Mouse (Mus musculus) ZHBTc4 (cell line): ENCODE measurements around the gene Ankrd28.
"Not testable (repeated sequence)": the region's sequence is repeated elsewhere in the genome, so short reads cannot be mapped to it uniquely, and the experiment has no call there.

Experiments
- DNase-seq: peaks from one replicate; pipeline ENCODE4 v3.0.0-alpha.2; 2011; ENCODE audit warnings: low read depth, low spot score

Gene Ankrd28

DNA sequence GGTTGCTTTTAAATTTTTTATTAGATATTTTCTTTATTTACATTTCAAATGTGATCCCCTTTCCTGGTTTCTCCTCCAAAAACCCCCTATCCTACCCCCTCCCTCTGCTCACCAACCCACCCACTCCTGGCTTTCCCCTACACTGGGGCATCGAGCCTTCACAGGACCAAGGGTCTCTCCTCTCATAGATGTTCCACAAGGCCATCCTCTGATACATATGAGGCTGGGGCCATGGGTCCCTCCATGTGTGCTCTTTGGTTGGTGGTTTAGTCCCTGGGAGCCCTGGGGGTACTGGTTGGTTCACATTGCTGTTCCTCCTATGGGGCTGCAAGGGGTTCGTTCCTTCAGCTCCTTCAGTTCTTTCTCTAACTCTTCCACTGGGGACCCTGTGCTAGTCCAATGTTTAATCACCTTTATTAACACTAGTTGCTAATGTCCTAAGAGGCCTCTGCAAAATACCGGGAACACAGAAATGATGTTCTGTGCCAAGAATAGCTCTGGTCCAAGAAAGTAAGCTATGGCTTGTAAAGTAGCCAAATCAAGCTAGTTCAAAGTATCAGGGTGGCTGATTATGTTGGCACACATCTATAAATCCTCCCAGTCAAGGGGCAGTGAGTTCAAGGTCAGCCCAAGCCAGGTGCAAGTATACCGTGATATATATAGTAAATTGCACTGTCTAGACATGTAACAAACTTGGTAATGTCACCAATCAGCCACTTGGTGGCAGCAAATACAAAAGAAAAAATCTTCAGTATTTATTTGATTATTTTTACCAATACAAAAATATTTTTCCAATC, 36.3 kb downstream of the Ankrd28 start:
- DNase-seq: peak; percentile 35

DNA sequence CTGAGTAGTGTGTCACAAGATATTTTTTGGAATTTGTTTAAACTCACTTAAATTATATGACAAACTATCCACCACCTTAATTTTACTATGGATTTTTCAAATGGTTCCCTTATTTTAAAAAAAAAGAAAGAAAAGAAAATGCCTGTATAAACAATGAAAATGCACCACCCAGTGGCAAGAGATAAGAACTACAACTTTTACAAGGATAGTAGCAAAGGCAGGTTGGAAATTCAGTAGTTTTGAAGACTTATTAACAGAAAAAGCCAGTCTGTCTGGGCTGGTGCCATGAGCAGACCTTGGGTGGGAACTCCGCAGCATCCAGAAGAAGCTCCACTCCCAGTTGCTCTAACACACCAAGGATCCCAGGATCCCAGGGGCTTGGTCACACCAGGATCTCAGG, 39.7 kb downstream of the Ankrd28 start:
- peak; percentile 48 for DNase-seq

DNA sequence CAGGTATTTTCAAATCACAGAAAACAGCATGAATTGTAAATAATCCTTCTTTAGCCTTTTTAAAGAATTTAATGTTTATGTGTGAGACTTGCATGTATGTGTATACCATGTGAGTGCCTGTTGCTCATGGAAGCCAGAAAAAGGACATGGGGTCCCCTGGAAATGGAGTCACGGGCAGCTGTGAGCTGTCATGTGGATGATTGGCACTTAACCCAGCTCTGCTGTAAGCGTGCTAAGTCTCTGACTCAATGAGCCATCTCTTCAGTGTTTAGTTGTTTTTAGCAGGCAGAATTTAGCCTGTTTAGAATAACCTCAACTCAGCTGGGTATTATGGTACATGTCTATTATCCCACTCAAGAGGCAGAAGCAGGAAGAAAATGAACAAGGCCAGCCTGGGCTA, 43.5 kb downstream of the Ankrd28 start:
- DNase-seq: no peak

- DNase-seq: no peak
Measured at GRCm38 (mm10) chr14:31785681-31786080, 44.8 kb downstream of the Ankrd28 start.

- no peak for DNase-seq
Measured at GRCm38 (mm10) chr14:31784975-31785374, 45.5 kb downstream of the Ankrd28 start.

- DNase-seq: peak; percentile 17
Measured at GRCm38 (mm10) chr14:31781309-31782049, 49.0 kb downstream of the Ankrd28 start.

DNA sequence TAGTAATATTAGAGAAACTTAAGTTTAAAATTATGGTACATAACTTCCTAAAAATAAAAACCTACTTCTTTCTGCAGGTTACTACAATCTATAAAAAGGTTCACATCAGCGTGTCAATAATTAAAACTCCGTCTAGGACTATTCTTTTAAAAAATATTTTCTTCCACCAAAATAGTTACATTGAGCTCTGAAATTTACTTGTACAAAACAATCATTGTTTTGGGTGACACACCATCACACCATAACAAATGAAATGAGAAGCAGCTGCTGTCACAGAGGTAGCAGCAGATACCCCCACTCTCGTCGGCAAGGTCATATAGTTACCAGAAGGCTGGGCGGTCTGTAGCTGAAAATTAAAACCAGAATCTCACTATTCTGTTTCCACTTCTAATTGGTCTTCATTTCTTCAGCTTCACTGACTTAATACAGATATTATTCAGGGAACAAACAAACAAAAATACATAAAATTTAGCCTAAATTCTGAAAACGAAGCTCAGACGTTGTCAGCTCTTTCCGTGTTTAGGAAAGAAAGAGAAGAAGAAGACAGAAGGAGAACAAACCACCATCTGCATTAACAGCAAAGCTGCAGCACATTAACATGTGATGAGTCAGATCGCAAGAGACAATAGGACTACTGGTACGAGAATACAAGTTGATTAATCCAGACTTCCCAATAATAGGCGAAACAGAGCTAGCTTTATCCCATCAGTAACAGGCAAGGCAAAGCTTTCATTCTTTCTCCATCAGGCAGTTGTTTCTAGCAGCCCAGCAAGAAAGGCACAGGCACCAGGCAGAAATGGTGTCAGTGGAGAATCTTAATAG, 49.8 kb downstream of the Ankrd28 start:
- no peak for DNase-seq

DNA sequence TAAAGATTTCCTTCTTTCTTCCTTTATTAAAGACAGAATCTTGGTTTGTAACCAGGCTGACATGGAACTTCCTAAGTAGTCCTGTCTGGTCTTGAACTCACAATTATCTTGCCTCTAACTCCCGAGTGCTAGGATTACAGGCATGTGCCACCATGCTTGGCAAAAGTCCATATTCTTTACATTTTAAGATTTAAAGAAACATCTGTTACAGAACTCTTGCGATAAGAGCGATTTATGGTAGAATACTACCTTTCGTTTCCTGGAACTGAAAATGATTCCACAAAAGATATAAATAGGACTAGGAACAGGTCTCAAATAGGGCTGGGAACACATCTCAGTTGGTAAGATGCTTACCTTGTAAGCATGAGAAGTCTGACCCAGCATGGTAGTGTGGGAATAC, 56.9 kb downstream of the Ankrd28 start:
- DNase-seq: no peak

- DNase-seq: peak; percentile 28
Measured at GRCm38 (mm10) chr14:31772251-31772650, 58.2 kb downstream of the Ankrd28 start.

- no peak for DNase-seq
Measured at GRCm38 (mm10) chr14:31768531-31768930, 61.9 kb downstream of the Ankrd28 start.

GRCm38 (mm10) chr14:31764083-31764482, 66.4 kb downstream of the Ankrd28 start:
- DNase-seq: no peak

DNA sequence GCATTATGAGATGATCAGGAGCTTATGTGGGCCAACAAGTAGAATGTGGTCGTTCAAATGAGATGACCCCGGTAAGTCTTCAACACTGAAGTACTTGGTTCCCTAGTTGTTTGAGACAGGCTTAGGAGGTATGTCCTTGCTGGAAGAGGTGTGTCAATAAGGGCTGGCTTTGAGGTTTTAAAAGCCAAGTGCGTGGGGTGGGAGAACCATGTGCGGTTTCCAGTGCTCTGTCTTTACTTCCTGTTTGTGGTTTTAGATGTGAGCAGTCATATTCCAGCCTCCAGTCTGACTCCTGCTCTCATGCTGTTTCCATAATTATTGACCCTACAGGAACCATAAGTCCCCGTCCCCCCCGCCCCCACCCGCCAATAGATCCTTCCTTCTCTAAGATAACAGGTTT, 68.7 kb downstream of the Ankrd28 start:
- DNase-seq: no peak

GRCm38 (mm10) chr14:31759195-31759594, 71.3 kb downstream of the Ankrd28 start:
- no peak for DNase-seq

DNA sequence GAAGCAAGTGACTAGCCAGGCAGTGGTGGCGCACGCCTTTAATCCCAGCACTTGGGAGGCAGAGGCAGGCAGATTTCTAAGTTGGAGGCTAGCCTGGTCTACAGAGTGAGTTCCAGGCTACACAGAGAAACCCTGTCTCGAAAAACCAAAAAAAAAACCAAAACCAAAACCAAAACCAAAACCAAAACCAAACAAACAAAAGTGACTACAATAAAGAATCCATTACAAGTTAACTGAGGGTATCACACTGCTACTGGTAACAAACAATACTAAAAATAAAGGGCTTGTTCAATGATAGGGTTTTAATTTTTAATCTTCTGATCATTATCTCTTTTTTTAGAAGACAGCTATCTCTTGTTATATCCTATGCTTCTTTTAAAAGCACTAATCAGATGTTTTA, 72.0 kb downstream of the Ankrd28 start:
- DNase-seq: not testable (repeated sequence)

- DNase-seq: no peak
Measured at GRCm38 (mm10) chr14:31748239-31748873, 82.1 kb downstream of the Ankrd28 start.

- DNase-seq: no peak
Measured at GRCm38 (mm10) chr14:31742523-31742922, 87.9 kb downstream of the Ankrd28 start.

- no peak for DNase-seq
Measured at GRCm38 (mm10) chr14:31734811-31735210, 95.6 kb downstream of the Ankrd28 start.

GRCm38 (mm10) chr14:31727522-31727921, 102.9 kb downstream of the Ankrd28 start:
- no peak for DNase-seq

DNA sequence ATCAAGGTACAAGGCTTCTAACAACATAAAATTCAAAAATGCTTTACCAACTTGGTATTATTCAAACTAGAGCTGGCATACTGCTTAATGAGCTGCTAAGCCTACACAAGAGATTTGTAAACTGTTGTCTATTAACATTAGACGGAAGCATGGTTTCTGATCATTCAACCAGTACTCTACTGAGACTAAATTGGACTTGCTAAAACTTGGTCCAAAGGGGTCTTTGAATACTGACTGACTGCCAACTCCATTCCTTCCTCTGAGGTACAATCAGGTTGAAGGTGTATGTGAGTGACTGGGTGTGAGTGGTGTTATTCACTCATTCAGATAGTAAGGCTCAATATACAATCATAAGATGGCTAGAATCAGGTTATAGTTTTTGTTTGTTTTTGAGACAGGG, 107.7 kb downstream of the Ankrd28 start:
- no peak for DNase-seq

DNA sequence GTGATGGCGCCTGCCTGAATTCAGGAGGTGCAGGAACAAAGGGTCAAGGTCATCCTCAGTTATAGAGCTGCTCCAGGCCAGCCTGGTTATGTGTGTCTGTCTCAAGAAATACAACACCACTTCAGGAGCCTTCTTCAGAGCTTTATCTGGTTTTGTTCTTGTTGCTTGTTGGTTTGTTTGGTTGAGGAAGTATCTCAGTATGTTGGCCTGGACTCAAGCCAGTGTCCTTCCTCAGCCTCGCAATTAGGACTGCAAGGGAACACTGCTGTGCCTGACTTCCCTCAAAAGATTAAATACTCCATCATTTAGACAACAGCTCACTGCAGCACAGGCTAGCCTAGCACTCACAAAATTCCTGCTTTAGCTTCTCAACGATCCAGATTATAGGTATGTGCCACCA, 109.2 kb downstream of the Ankrd28 start:
- DNase-seq: no peak

DNA sequence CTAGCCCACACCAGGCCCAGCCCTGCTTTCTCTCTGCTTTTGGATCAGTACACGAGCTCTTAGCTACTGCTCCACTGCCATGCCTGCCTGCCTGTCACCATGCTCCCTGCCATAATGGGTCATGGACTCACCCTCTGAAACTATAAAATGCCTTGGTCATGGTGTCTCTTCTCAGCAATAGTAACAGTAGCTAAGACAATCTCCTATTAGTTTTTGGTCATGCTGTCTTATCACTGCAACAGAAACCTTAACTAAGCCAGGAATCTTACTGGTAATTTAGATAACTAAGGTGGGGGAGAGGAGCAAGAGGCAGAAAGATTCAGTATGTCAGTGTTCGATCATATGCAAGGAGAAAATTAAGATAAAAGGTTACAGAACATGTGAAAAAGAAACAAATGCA, 112.1 kb downstream of the Ankrd28 start:
- DNase-seq: no peak

GRCm38 (mm10) chr14:31717360-31717759, 113.1 kb downstream of the Ankrd28 start:
- DNase-seq: no peak
